Mouse (Mus musculus) liver, postnatal 0 days (tissue): ENCODE data around the gene Pde4d.

ENCODE experiments used
- CTCF ChIP-seq: sonication (generic); IDR thresholded peaks from 2 replicates; pipeline ENCODE4 v1.5.1; 2016; ENCODE audit warnings: antibody characterized with exemption, low read depth
- EP300 ChIP-seq: IDR thresholded peaks from 2 replicates; pipeline ENCODE4 v1.6.1; 2016; ENCODE audit warnings: antibody characterized with exemption, low read depth, mild to moderate bottlenecking

- TF ChIP-seq CTCF (no peak), EP300 (no peak)
Measured at GRCm38 (mm10) chr13:109677047-109677446, 1227.3 kb downstream of the Pde4d start.
